Mouse (Mus musculus) stomach, embryonic 15.5 days (tissue): ENCODE data around the gene Zfp574. TPM values are rescaled to one million over a fixed set of nuclear protein-coding genes. Genes with fewer than 3 reads are reported as not detected.

Experiments
- ATAC-seq: fragments of 200-750 bp; cut with Nextera tagmentation; 2 replicates; pipeline ENCODE4 v1.8.0; 2017; ENCODE audit warnings: low read depth, moderate number of reproducible peaks, moderate TSS enrichment; ENCODE audit not compliant: insufficient read depth, low FRiP score
- H3K27ac ChIP-seq: fragments of 300-500 bp; sonication (generic); 2 replicates; pipeline ENCODE4 v1.5.1; 2015; ENCODE audit warnings: mild to moderate bottlenecking, inconsistent platforms
- H3K27me3 ChIP-seq: fragments of 300-500 bp; sonication (generic); replicated peaks from 2 replicates; pipeline ENCODE4 v1.6.1; 2015; ENCODE audit warnings: inconsistent platforms
- H3K36me3 ChIP-seq: fragments of 300-500 bp; sonication (generic); 2 replicates; pipeline ENCODE4 v1.6.1; 2015; ENCODE audit warnings: inconsistent platforms
- H3K4me1 ChIP-seq: fragments of 300-500 bp; sonication (generic); 2 replicates; pipeline ENCODE4 v1.6.1; 2015; ENCODE audit warnings: inconsistent platforms
- H3K4me2 ChIP-seq: fragments of 300-500 bp; sonication (generic); 2 replicates; pipeline ENCODE4 v1.6.1; 2015; ENCODE audit warnings: mild to moderate bottlenecking, inconsistent platforms
- H3K4me3 ChIP-seq: fragments of 300-500 bp; sonication (generic); replicated peaks from 2 replicates; pipeline ENCODE4 v1.5.1; 2015; ENCODE audit warnings: inconsistent platforms
- H3K9ac ChIP-seq: fragments of 300-500 bp; sonication (generic); 2 replicates; pipeline ENCODE4 v1.6.1; 2015; ENCODE audit warnings: inconsistent platforms
- H3K9me3 ChIP-seq: fragments of 300-500 bp; sonication (generic); 2 replicates; pipeline ENCODE4 v1.6.1; 2016; ENCODE audit warnings: inconsistent platforms
- WGBS: fragments of 180-500 bp; shearing (Covaris S2); methylation state at CpG from one replicate; pipeline ENCODE4 v1.1.7; 2015; 5-methylcytosine and 5-hydroxymethylcytosine counted together
- microRNA-seq: library from miRNA; unstranded; fragments of <30 nt; microRNA quantifications from one replicate; pipeline ENCODE4, GENCODE M21; 2016
- polyA plus RNA-seq: library from polyadenylated mRNA; unstranded; fragments of >200 nt; fragmentation: Nextera tagmentation; extraction: Ambion mirVana; gene quantifications from 2 replicates; pipeline ENCODE4 v1.2.1, GENCODE M21; 2015

Zfp574 gene
- polyA plus RNA-seq, 1 experiment from 2014 or later: 26.7 TPM

DNA sequence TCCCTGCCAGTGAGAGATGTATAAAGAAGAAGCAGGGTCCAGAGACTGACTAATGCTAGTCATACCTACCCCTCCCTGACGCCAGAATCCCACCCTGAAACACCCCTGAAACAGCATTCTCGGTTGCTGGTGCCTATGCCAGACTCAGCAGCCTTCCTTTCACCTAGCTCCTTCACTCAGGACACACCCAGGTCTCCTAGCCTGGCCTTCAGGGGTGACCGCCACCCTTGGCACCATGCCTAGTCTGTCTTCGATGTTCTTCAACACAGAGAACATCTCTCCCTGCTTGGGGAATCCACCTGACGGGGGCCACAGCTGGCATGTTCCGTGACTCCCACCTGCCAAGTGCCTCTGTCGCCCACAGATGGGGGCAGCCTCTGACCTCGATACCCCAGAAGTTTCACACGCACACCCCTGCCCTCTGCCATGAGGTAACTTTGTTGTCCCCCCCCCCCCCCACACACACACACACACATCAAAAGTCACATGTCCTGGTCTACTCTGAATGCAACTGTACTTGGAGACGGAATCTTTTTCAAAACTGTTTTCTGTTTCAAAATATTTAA, 53.4 kb downstream of the Zfp574 start:
- 74% methylated on average over 10 of the region's 10 CpGs for WGBS
- ATAC-seq: no peak

DNA sequence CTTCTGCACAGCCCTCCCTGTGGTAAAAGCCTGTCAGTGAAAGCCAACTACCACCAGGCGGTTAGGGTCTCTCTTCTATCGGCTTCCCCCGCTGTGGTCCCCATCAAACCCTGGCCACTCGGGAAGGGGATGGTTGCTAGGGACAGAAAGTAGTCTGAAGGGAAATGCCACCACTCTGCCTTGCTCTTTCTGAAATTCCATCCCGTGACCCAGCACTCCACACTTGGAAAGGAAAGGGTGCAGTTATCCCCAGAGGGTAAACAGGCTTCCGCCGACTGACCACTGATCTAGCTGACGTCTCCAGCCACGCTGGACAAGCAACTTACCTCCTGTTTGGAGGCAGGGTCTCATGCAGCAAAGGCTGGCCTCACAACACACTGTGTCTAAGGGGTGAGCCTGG, 55.6 kb downstream of the Zfp574 start:
- Histone ChIP-seq H3K27me3 (peaks cover 22% of the 10 kb centered on the region), H3K4me1 (no peaks in the 10 kb centered on the region), H3K9me3 (no peaks in the 10 kb centered on the region), H3K4me2 (no peak overlapping the region), H3K27ac (no peak overlapping the region), H3K9ac (no peak overlapping the region), H3K4me3 (no peak overlapping the region), H3K36me3 (no peaks in the 10 kb centered on the region)
- ATAC-seq: no peak
- 62% methylated on average over 9 of the region's 9 CpGs for WGBS

More for the DNA sequence above, 53.4 kb downstream of the Zfp574 start:
- Histone ChIP-seq H3K27me3 (0 out of 2 replicates have a peak, but pooled peaks cover under 1% of the 10 kb centered on the region), H3K4me2 (no peak overlapping the region), H3K4me3 (no peak overlapping the region), H3K36me3 (no peaks in the 10 kb centered on the region), H3K9me3 (no peaks in the 10 kb centered on the region), H3K9ac (no peak overlapping the region), H3K27ac (no peak overlapping the region), H3K4me1 (no peaks in the 10 kb centered on the region)

- 47% methylated on average over 13 of the region's 13 CpGs for WGBS
- no peaks in the 10 kb centered on the region for H3K36me3 ChIP-seq
- peaks cover 36% of the 10 kb centered on the region for H3K27me3 ChIP-seq
- H3K4me2 ChIP-seq: no peak overlapping the region
- H3K4me1 ChIP-seq: 0 out of 2 replicates have a peak, but pooled peaks cover 4% of the 10 kb centered on the region
- H3K4me3 ChIP-seq: no peak overlapping the region
- H3K27ac ChIP-seq: no peak overlapping the region
- no peak overlapping the region for H3K9ac ChIP-seq
- no peak for ATAC-seq
- H3K9me3 ChIP-seq: no peaks in the 10 kb centered on the region
These were observed 57.1 kb downstream of the Zfp574 start for GRCm38 (mm10) chr7:25129390-25129979.

GRCm38 (mm10) chr7:25130565-25130964, 58.2 kb downstream of the Zfp574 start:
- Histone ChIP-seq H3K27ac (no peak overlapping the region), H3K36me3 (no peaks in the 10 kb centered on the region), H3K4me3 (no peak overlapping the region), H3K4me1 (0 out of 2 replicates have a peak, but pooled peaks cover 4% of the 10 kb centered on the region), H3K9ac (no peak overlapping the region), H3K27me3 (peaks cover 45% of the 10 kb centered on the region), H3K9me3 (no peaks in the 10 kb centered on the region), H3K4me2 (no peak overlapping the region)
- no peak for ATAC-seq
- WGBS: 75% methylated on average over 11 of the region's 11 CpGs

- 83% methylated on average over 11 of the region's 11 CpGs for WGBS
- no peak overlapping the region for H3K9ac ChIP-seq
- 0 out of 2 replicates have a peak, but pooled peaks cover 4% of the 10 kb centered on the region for H3K4me1 ChIP-seq
- no peak for ATAC-seq
- no peaks in the 10 kb centered on the region for H3K36me3 ChIP-seq
- H3K9me3 ChIP-seq: no peaks in the 10 kb centered on the region
- H3K4me2 ChIP-seq: no peak overlapping the region
- H3K4me3 ChIP-seq: no peak overlapping the region
- no peak overlapping the region for H3K27ac ChIP-seq
- peaks cover 48% of the 10 kb centered on the region for H3K27me3 ChIP-seq
These were observed 58.9 kb downstream of the Zfp574 start for GRCm38 (mm10) chr7:25131247-25131646.

DNA sequence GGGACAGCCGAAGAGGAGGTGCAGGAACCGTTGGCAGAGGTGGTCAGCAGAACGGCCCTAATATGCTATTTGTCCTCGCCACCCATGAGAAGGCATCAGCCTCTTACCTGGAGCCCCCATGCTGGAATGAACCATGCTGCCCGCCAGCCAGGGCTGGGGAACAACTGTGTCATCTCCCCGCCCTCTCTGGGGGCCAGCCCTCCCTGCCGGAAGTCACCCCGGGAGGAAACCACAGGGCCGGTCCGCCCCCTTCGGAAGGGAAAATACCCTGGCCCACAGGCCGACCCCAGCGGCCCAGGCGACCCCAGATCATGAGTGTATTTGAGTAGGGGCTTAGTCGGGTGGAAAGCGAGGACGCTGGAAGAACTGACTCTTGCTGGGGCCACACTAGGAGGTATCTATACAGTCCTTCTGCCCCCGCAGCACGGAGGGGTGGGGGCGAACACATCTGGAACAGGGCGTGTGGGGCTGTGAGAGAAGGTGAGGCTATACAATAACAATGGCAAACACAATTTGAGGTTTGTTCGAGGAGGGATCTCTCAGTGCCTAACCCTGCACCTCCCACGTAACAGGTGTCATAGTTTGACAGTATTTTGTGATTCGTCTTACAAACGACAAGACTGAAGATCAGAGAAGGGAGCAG, 60.1 kb downstream of the Zfp574 start:
- peak overlapping the region; percentile 37 for H3K4me2 ChIP-seq
- ATAC-seq: peak; percentile 24; the same call in 1 of the 2 replicates
- H3K9ac ChIP-seq: no peak overlapping the region

More for the DNA sequence above, 60.1 kb downstream of the Zfp574 start:
- H3K27ac ChIP-seq: no peak overlapping the region
- H3K36me3 ChIP-seq: no peaks in the 10 kb centered on the region
- peaks cover 48% of the 10 kb centered on the region for H3K27me3 ChIP-seq
- H3K4me3 ChIP-seq: peak overlapping the region; percentile 16; the same call in 1 of the 2 replicates
- no peaks in the 10 kb centered on the region for H3K9me3 ChIP-seq
- WGBS: 11% methylated on average over 25 of the region's 25 CpGs
- H3K4me1 ChIP-seq: 0 out of 2 replicates have a peak, but pooled peaks cover 4% of the 10 kb centered on the region

Small RNAs within 50 kb of the gene (microRNA-seq; reads per million reads assigned to microRNA genes)
- not detected for gene Mir6537

Other genes with a start within 250 kb of the Zfp574 start
- gene Gm9844, start 210.4 kb upstream of the Zfp574 start, polyA plus RNA-seq: 13.5 and 34.6 TPM in 2 replicates
- not detected in 2 replicates for gene Lypd4, start 202.6 kb upstream of the Zfp574 start, polyA plus RNA-seq
- gene Dmrtc2, start 202.5 kb upstream of the Zfp574 start, polyA plus RNA-seq: not detected in 2 replicates
- gene Rps19, start 188.2 kb upstream of the Zfp574 start, polyA plus RNA-seq: 2,480 and 2,486 TPM in 2 replicates
- 1.1 and 1.5 TPM in 2 replicates for gene Cd79a, start 175.2 kb upstream of the Zfp574 start, polyA plus RNA-seq
- 86.9 and 97.5 TPM in 2 replicates for gene Arhgef1, start 169.7 kb upstream of the Zfp574 start, polyA plus RNA-seq
- not detected in 2 replicates for gene Gm4881, start 128.1 kb upstream of the Zfp574 start, polyA plus RNA-seq
- 172 and 217 TPM in 2 replicates for gene Rabac1, start 99.8 kb upstream of the Zfp574 start, polyA plus RNA-seq
- 3.6 and 4.3 TPM in 2 replicates for gene Atp1a3, start 66.6 kb upstream of the Zfp574 start, polyA plus RNA-seq
- gene Grik5, start 221 bp upstream of the Zfp574 start, polyA plus RNA-seq: 5.4 and 6.3 TPM in 2 replicates
- 1.4 and 1.6 TPM in 2 replicates for gene Pou2f2, start 107.2 kb downstream of the Zfp574 start, polyA plus RNA-seq
- 15.1 and 15.2 TPM in 2 replicates for gene Dedd2, start 148.0 kb downstream of the Zfp574 start, polyA plus RNA-seq
- 2.8 and 3.1 TPM in 2 replicates for gene Zfp526, start 148.9 kb downstream of the Zfp574 start, polyA plus RNA-seq
- 9.4 and 10.5 TPM in 2 replicates for gene Gsk3a, start 165.3 kb downstream of the Zfp574 start, polyA plus RNA-seq
- 13.0 and 17.6 TPM in 2 replicates for gene Erf, start 178.2 kb downstream of the Zfp574 start, polyA plus RNA-seq
- gene Cic, start 195.1 kb downstream of the Zfp574 start, polyA plus RNA-seq: 33.8 and 36.4 TPM in 2 replicates
- gene Pafah1b3, start 225.4 kb downstream of the Zfp574 start, polyA plus RNA-seq: 201 and 215 TPM in 2 replicates
- gene Prr19, start 228.8 kb downstream of the Zfp574 start, polyA plus RNA-seq: 0.41 and 0.49 TPM in 2 replicates
- gene Tmem145, start 233.5 kb downstream of the Zfp574 start, polyA plus RNA-seq: 1.4 and 1.6 TPM in 2 replicates
- gene Megf8, start 244.6 kb downstream of the Zfp574 start, polyA plus RNA-seq: 10.3 and 10.9 TPM in 2 replicates